Mouse (Mus musculus) intestine, embryonic 14.5 days (tissue): ENCODE data around the gene Gucy2g. TPM values are rescaled to one million over a fixed set of nuclear protein-coding genes. Genes with fewer than 3 reads are reported as not detected.

Experiments
- ATAC-seq: fragments of 200-750 bp; cut with Nextera tagmentation; replicated peaks from 2 replicates; pipeline ENCODE4 v1.8.0; 2017; ENCODE audit warnings: low read depth, moderate number of reproducible peaks, moderate TSS enrichment, moderate library complexity; ENCODE audit not compliant: low FRiP score, low TSS enrichment
- DNase-seq: peaks from one replicate; pipeline ENCODE4 v3.0.0-alpha.2; 2018; ENCODE audit warnings: low spot score
- H3K27ac ChIP-seq: fragments of 300-500 bp; sonication (generic); 2 replicates; pipeline ENCODE4 v1.5.1; 2014; ENCODE audit warnings: low read depth, mild to moderate bottlenecking, control low read depth
- H3K27me3 ChIP-seq: fragments of 300-500 bp; sonication (generic); replicated peaks from 2 replicates; pipeline ENCODE4 v1.6.1; 2014; ENCODE audit warnings: low read length, control low read depth; ENCODE audit not compliant: control insufficient read depth, insufficient read depth
- H3K36me3 ChIP-seq: fragments of 300-500 bp; sonication (generic); 2 replicates; pipeline ENCODE4 v1.6.1; 2014; ENCODE audit warnings: low read length, control low read depth; ENCODE audit not compliant: control insufficient read depth, insufficient read depth
- H3K4me1 ChIP-seq: fragments of 300-500 bp; sonication (generic); replicated peaks from 2 replicates; pipeline ENCODE4 v1.6.1; 2014; ENCODE audit warnings: low read length, control low read depth, mixed read lengths; ENCODE audit not compliant: control insufficient read depth, insufficient read depth
- H3K4me2 ChIP-seq: fragments of 300-500 bp; sonication (generic); 2 replicates; pipeline ENCODE4 v1.6.1; 2014; ENCODE audit warnings: low read length
- H3K4me3 ChIP-seq: fragments of 300-500 bp; sonication (generic); 2 replicates; pipeline ENCODE4 v1.5.1; 2014; ENCODE audit warnings: low read depth, low read length, control low read depth, mixed read lengths
- H3K9ac ChIP-seq: fragments of 300-500 bp; sonication (generic); 2 replicates; pipeline ENCODE4 v1.6.1; 2014; ENCODE audit warnings: mild to moderate bottlenecking, low read length
- H3K9me3 ChIP-seq: fragments of 300-500 bp; sonication (generic); 2 replicates; pipeline ENCODE4 v1.6.1; 2016; ENCODE audit warnings: low read length, control low read depth; ENCODE audit not compliant: control insufficient read depth
- WGBS: fragments of 180-500 bp; shearing (Covaris S2); extraction: QIAGEN DNeasy Blood & Tissue Kit; methylation state at CpG from one replicate; pipeline ENCODE4 v1.1.7; 2014; 5-methylcytosine and 5-hydroxymethylcytosine counted together
- polyA plus RNA-seq: library from polyadenylated mRNA; unstranded; fragments of >200 nt; fragmentation: Nextera tagmentation; extraction: Ambion mirVana; gene quantifications from 2 replicates; pipeline ENCODE4 v1.2.1, GENCODE M21; 2014

Gucy2g gene
- polyA plus RNA-seq, 1 experiment from 2014 or later = not detected

GRCm38 (mm10) chr19:55192254-55192945 lies 48.6 kb downstream of the Gucy2g start:
- no peak for DNase-seq
- no peak; the same call in 1 of the 2 replicates for ATAC-seq
- WGBS = 79% methylated on average over 21 of the region's 21 CpGs

GRCm38 (mm10) chr19:55191596-55191995 lies 49.4 kb downstream of the Gucy2g start:
- no peak overlapping the region for H3K9ac ChIP-seq

More at GRCm38 (mm10) chr19:55192254-55192945, 48.6 kb downstream of the Gucy2g start:
- no peaks in the 10 kb centered on the region for H3K27me3 ChIP-seq
- H3K4me3 ChIP-seq = no peak overlapping the region
- H3K9me3 ChIP-seq = no peaks in the 10 kb centered on the region
- H3K36me3 ChIP-seq = no peaks in the 10 kb centered on the region
- peaks cover 5% of the 10 kb centered on the region; the same call in 1 of the 2 replicates for H3K4me1 ChIP-seq
- no peak overlapping the region for H3K4me2 ChIP-seq
- no peak overlapping the region for H3K9ac ChIP-seq
- no peak overlapping the region for H3K27ac ChIP-seq

GRCm38 (mm10) chr19:55190065-55190464 lies 51.0 kb downstream of the Gucy2g start:
- Histone ChIP-seq H3K9me3 (no peaks in the 10 kb centered on the region), H3K4me2 (no peak overlapping the region), H3K36me3 (no peaks in the 10 kb centered on the region), H3K27me3 (no peaks in the 10 kb centered on the region), H3K27ac (no peak overlapping the region), H3K4me1 (no peaks in the 10 kb centered on the region; the same call in 1 of the 2 replicates), H3K9ac (no peak overlapping the region), H3K4me3 (no peak overlapping the region)
- 80% methylated on average over 5 of the region's 5 CpGs for WGBS
- ATAC-seq (no peak), DNase-seq (no peak)

More at GRCm38 (mm10) chr19:55191596-55191995, 49.4 kb downstream of the Gucy2g start:
- Histone ChIP-seq H3K27ac (no peak overlapping the region), H3K4me2 (no peak overlapping the region), H3K27me3 (no peaks in the 10 kb centered on the region), H3K9me3 (no peaks in the 10 kb centered on the region), H3K4me1 (peaks cover 5% of the 10 kb centered on the region; the same call in 1 of the 2 replicates), H3K4me3 (no peak overlapping the region), H3K36me3 (no peaks in the 10 kb centered on the region)
- no peak for ATAC-seq
- 79% methylated on average over 2 of the region's 2 CpGs for WGBS
- no peak for DNase-seq

- no peak overlapping the region for H3K4me3 ChIP-seq
- DNase-seq (no peak), ATAC-seq (no peak)
- H3K36me3 ChIP-seq = no peaks in the 10 kb centered on the region
- H3K27ac ChIP-seq = no peak overlapping the region
- no peak overlapping the region for H3K9ac ChIP-seq
- no peaks in the 10 kb centered on the region for H3K9me3 ChIP-seq
- no peak overlapping the region for H3K4me2 ChIP-seq
- WGBS = 67% methylated on average over 3 of the region's 3 CpGs
- H3K27me3 ChIP-seq = no peaks in the 10 kb centered on the region
- H3K4me1 ChIP-seq = no peaks in the 10 kb centered on the region
Measured at GRCm38 (mm10) chr19:55185651-55186050, 55.4 kb downstream of the Gucy2g start.

- no peaks in the 10 kb centered on the region for H3K36me3 ChIP-seq
- H3K4me1 ChIP-seq = no peaks in the 10 kb centered on the region
- WGBS = 79% methylated on average over 7 of the region's 7 CpGs
- no peak for DNase-seq
- no peak overlapping the region for H3K27ac ChIP-seq
- H3K9ac ChIP-seq = no peak overlapping the region
- ATAC-seq = no peak
- no peaks in the 10 kb centered on the region for H3K9me3 ChIP-seq
- no peak overlapping the region for H3K4me3 ChIP-seq
- H3K27me3 ChIP-seq = no peaks in the 10 kb centered on the region
- no peak overlapping the region for H3K4me2 ChIP-seq
Measured at GRCm38 (mm10) chr19:55185074-55185473, 56.0 kb downstream of the Gucy2g start.

GRCm38 (mm10) chr19:55184442-55184841 lies 56.6 kb downstream of the Gucy2g start:
- no peak overlapping the region for H3K9ac ChIP-seq
- no peak overlapping the region for H3K27ac ChIP-seq

GRCm38 (mm10) chr19:55180433-55180832 lies 60.6 kb downstream of the Gucy2g start, which contains the start of gene Tectb:
Tectb (plus strand) TSS chr19:55180733.
- Histone ChIP-seq H3K9me3 (no peaks in the 10 kb centered on the region), H3K4me1 (no peaks in the 10 kb centered on the region), H3K36me3 (no peaks in the 10 kb centered on the region), H3K9ac (no peak within 1 kb of the TSS), H3K27ac (no peak within 1 kb of the TSS), H3K4me3 (no peak within 1 kb of the TSS), H3K27me3 (no peaks in the 10 kb centered on the region), H3K4me2 (no peak within 1 kb of the TSS)
- 82% methylated on average over 5 of the region's 5 CpGs for WGBS
- no peak for ATAC-seq
- DNase-seq = no peak

More at GRCm38 (mm10) chr19:55184442-55184841, 56.6 kb downstream of the Gucy2g start:
- no peak for ATAC-seq
- DNase-seq = no peak
- Histone ChIP-seq H3K4me3 (no peak overlapping the region), H3K4me1 (no peaks in the 10 kb centered on the region), H3K27me3 (no peaks in the 10 kb centered on the region), H3K9me3 (no peaks in the 10 kb centered on the region), H3K4me2 (no peak overlapping the region), H3K36me3 (no peaks in the 10 kb centered on the region)
- WGBS = 71% methylated on average over 7 of the region's 7 CpGs

GRCm38 (mm10) chr19:55177143-55177542 lies 63.9 kb downstream of the Gucy2g start:
- DNase-seq (no peak), ATAC-seq (no peak)
- Histone ChIP-seq H3K27ac (no peak overlapping the region), H3K27me3 (no peaks in the 10 kb centered on the region), H3K9ac (no peak overlapping the region), H3K4me1 (no peaks in the 10 kb centered on the region), H3K9me3 (no peaks in the 10 kb centered on the region), H3K4me2 (no peak overlapping the region), H3K36me3 (no peaks in the 10 kb centered on the region), H3K4me3 (no peak overlapping the region)
- 92% methylated on average over 3 of the region's 3 CpGs for WGBS

GRCm38 (mm10) chr19:55171585-55171984 lies 69.5 kb downstream of the Gucy2g start:
- WGBS = 36% methylated on average over 1 of the region's 1 CpGs
- Histone ChIP-seq H3K4me3 (no peak overlapping the region), H3K9me3 (no peaks in the 10 kb centered on the region), H3K27me3 (no peaks in the 10 kb centered on the region), H3K27ac (no peak overlapping the region), H3K4me1 (no peaks in the 10 kb centered on the region), H3K36me3 (no peaks in the 10 kb centered on the region), H3K9ac (no peak overlapping the region), H3K4me2 (no peak overlapping the region)
- DNase-seq = no peak
- no peak for ATAC-seq
